Mouse (Mus musculus) lung, embryonic 14.5 days (tissue): ENCODE data around the gene Lrrfip1. TPM values are rescaled to one million over a fixed set of nuclear protein-coding genes. Genes with fewer than 3 reads are reported as not detected.
A peak's percentile ranks its signal among the peaks of the same experiment; 100 is the strongest.

Experiments
- ATAC-seq: fragments of 200-750 bp; cut with Nextera tagmentation; 2 replicates; pipeline ENCODE4 v1.8.0; 2017; ENCODE audit warnings: mild to moderate bottlenecking, moderate TSS enrichment, moderate library complexity; ENCODE audit not compliant: insufficient read depth
- DNase-seq: peaks from one replicate; pipeline ENCODE4 v3.0.0-alpha.2; 2015
- H3K27ac ChIP-seq: fragments of 300-500 bp; sonication (generic); 2 replicates; pipeline ENCODE4 v1.5.1; 2014; ENCODE audit warnings: low read depth, mild to moderate bottlenecking, moderate library complexity
- H3K27me3 ChIP-seq: fragments of 300-500 bp; sonication (generic); 2 replicates; pipeline ENCODE4 v1.6.1; 2014; ENCODE audit warnings: low read length, control low read depth; ENCODE audit not compliant: insufficient read depth
- H3K36me3 ChIP-seq: fragments of 300-500 bp; sonication (generic); 2 replicates; pipeline ENCODE4 v1.6.1; 2014; ENCODE audit warnings: control low read depth; ENCODE audit not compliant: insufficient read depth
- H3K4me1 ChIP-seq: fragments of 300-500 bp; sonication (generic); 2 replicates; pipeline ENCODE4 v1.6.1; 2014; ENCODE audit warnings: antibody characterized with exemption, control low read depth; ENCODE audit not compliant: insufficient read depth
- H3K4me2 ChIP-seq: fragments of 300-500 bp; sonication (generic); 2 replicates; pipeline ENCODE4 v1.6.1; 2014; ENCODE audit warnings: mild to moderate bottlenecking
- H3K4me3 ChIP-seq: fragments of 300-500 bp; sonication (generic); 2 replicates; pipeline ENCODE4 v1.5.1; 2014; ENCODE audit warnings: low read depth, low read length
- H3K9ac ChIP-seq: fragments of 300-500 bp; sonication (generic); 2 replicates; pipeline ENCODE4 v1.6.1; 2014
- H3K9me3 ChIP-seq: fragments of 300-500 bp; sonication (generic); 2 replicates; pipeline ENCODE4 v1.6.1; 2016; ENCODE audit warnings: low read depth, low read length, control low read depth
- CTCF ChIP-seq: IDR thresholded peaks from 2 replicates; pipeline ENCODE4 v1.5.1; 2016; ENCODE audit warnings: antibody characterized with exemption, low read depth
- WGBS: fragments of 180-500 bp; shearing (Covaris S2); extraction: QIAGEN DNeasy Blood & Tissue Kit; methylation state at CpG from one replicate; pipeline ENCODE4 v1.1.7; 2014; 5-methylcytosine and 5-hydroxymethylcytosine counted together
- polyA plus RNA-seq: library from polyadenylated mRNA; unstranded; fragments of >200 nt; fragmentation: Nextera tagmentation; extraction: Ambion mirVana; gene quantifications from 2 replicates; pipeline ENCODE4 v1.2.1, GENCODE M21; 2014

The Lrrfip1 gene
- polyA plus RNA-seq, 1 experiment from 2014 or later = 47.1 TPM

DNA sequence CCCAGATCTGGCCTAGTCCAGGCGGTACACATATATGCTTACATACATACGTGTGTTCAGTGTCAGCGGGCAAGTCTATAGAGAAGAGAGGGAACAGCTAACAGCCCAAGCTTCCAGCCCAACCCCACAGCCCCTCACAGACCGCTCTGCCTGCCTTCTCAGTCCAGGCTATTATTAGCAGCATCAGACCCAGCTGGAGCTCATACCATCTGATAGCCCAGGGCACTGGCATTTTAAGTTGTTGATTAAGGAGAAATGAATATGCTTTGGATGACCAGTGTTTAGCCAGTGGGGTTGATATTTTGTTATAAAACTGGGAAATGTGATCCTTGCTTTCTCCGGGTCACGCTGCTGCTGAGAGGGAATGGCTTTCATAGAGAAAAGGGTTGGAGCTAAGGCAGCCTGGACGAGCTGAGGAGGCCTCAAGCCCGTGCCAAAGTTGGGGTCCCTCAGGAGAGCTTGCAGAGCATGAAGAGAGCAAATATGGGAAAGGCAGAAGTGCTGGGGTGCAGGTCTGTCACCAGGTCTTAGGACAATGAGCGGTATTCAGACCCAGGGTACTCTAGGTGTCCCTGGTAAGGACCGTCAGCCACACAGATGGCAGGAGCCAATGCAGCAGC, 73.2 kb downstream of the Lrrfip1 start:
- no peak for TF ChIP-seq CTCF
- no peak for DNase-seq
- H3K4me1 ChIP-seq = peaks cover 3% of the 10 kb centered on the region; the same call in 1 of the 2 replicates
- H3K9me3 ChIP-seq = no peaks in the 10 kb centered on the region
- ATAC-seq = no peak
- no peak overlapping the region for H3K27ac ChIP-seq
- WGBS = 76% methylated on average over 10 of the region's 10 CpGs
- peaks cover 6% of the 10 kb centered on the region; the same call in 1 of the 2 replicates for H3K36me3 ChIP-seq
- no peak overlapping the region for H3K9ac ChIP-seq
- H3K27me3 ChIP-seq = no peaks in the 10 kb centered on the region
- H3K4me2 ChIP-seq = no peak overlapping the region
- no peak overlapping the region for H3K4me3 ChIP-seq

DNA sequence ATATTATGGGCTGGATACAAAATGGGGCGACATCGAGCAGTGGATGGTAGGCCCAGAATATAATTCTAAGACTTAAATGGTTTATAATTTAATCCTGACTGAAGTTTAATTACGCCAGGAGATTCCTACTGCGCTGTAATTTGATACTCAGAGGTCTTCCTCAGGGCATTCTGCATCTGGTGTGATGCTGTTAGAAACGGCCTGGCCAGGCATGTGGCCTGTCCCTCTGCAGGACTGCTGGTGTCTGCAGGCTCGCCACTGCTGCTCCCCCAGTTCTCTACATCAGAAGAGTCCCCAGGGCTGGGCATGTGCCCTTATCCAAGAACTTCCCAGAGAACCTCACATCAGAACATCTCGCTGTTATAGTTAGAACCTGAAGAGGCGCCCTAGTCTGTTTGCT, 78.4 kb downstream of the Lrrfip1 start:
- H3K36me3 ChIP-seq = no peaks in the 10 kb centered on the region
- H3K4me1 ChIP-seq = peaks cover 8% of the 10 kb centered on the region
- no peak overlapping the region for H3K4me3 ChIP-seq
- no peak overlapping the region for H3K4me2 ChIP-seq
- ATAC-seq = peak; percentile 72; the same call in 1 of the 2 replicates
- no peak for TF ChIP-seq CTCF
- H3K9ac ChIP-seq = no peak overlapping the region
- no peaks in the 10 kb centered on the region for H3K27me3 ChIP-seq
- 48% methylated on average over 8 of the region's 8 CpGs for WGBS
- no peaks in the 10 kb centered on the region for H3K9me3 ChIP-seq
- no peak overlapping the region; the same call in 1 of the 2 replicates for H3K27ac ChIP-seq
- DNase-seq = peak; percentile 58

DNA sequence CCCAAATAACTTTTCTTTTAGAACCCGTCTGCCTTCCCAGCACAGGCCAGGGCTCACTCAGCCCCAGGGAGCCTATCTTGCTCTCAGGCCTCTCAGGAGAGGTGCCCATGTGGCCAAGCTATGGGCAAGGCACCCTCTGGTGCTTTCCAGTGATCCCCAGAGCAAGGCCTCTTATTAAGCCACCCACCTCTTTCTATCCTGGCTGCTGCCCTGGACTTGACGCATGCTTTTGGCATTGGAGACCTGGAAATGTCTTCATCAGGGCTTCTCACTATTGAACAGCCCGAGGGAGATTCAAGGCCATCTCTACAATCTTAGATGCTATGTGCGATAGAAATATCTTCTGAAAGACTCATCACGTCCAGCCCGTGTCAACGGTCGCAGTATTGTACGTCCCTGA, 78.9 kb downstream of the Lrrfip1 start:
- no peaks in the 10 kb centered on the region for H3K36me3 ChIP-seq
- 74% methylated on average over 9 of the region's 9 CpGs for WGBS
- DNase-seq (no peak), ATAC-seq (no peak)
- H3K9me3 ChIP-seq = no peaks in the 10 kb centered on the region
- no peak overlapping the region for H3K9ac ChIP-seq
- TF ChIP-seq CTCF = no peak
- H3K4me1 ChIP-seq = peaks cover 8% of the 10 kb centered on the region
- H3K27ac ChIP-seq = no peak overlapping the region; the same call in 1 of the 2 replicates
- no peaks in the 10 kb centered on the region for H3K27me3 ChIP-seq
- no peak overlapping the region for H3K4me2 ChIP-seq
- H3K4me3 ChIP-seq = no peak overlapping the region

DNA sequence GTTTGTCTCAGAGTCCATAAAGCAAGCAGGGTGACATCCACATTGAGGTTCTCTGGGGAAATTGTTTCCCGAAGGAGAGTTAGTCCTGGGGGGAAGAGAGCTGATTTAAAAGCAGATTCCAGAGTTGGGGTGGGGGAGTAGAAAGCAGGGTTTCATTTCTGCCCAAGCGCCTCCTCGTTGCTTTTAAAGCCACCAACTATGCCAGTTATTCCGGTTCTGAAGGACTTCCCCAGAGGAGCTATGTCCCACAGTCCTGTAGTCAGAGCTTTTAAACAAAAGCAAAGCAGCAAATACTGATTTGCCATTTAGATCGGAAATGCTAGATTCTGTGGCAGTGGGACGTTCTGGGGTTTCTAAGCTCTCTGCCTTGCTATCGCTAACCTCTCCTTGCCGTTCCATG, 79.4 kb downstream of the Lrrfip1 start:
- Histone ChIP-seq H3K9ac (no peak overlapping the region), H3K4me1 (peaks cover 8% of the 10 kb centered on the region), H3K4me3 (no peak overlapping the region), H3K36me3 (no peaks in the 10 kb centered on the region), H3K9me3 (no peaks in the 10 kb centered on the region), H3K27me3 (no peaks in the 10 kb centered on the region), H3K4me2 (peak overlapping the region; percentile 21; the same call in 1 of the 2 replicates), H3K27ac (0 out of 2 replicates have a peak overlapping the region, but pooled peaks have one; percentile 0)
- TF ChIP-seq CTCF = no peak
- DNase-seq (peak; percentile 70), ATAC-seq (no peak)
- WGBS = 64% methylated on average over 8 of the region's 8 CpGs

DNA sequence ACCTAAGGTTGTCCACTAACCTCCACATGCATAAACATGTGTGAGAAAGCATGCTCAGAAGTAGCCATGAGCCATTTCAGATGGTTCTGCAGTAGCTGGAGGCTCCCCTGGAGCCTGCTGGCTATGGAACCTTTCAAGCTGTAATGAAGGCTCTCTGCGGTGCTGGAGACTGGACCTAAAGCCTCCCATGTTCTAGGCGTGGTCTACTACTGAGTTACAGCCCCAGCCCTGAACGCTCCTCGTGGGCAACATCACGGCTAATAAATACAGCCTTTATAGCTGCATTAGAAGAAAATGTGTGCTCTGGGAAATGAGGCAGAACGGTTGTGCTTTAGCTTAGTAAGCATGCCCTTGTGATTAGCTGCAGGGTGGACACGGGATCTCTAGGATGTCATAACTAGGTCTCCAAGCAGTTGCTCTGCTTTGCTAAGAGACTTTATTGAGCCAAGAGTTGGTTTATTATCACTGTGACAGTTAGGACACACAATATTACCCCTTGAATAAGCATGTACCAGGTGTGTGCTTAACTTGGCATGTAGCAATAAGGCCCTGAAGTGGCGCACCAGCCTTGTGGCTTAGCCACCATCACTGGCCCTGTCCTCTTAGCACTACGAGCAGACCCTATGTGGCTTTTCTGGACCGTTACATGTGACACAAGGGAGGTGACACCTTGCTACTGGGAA, 81.3 kb downstream of the Lrrfip1 start:
- no peak for TF ChIP-seq CTCF
- Histone ChIP-seq H3K4me1 (peaks cover 12% of the 10 kb centered on the region), H3K27ac (no peak overlapping the region), H3K9ac (no peak overlapping the region), H3K27me3 (no peaks in the 10 kb centered on the region), H3K9me3 (no peaks in the 10 kb centered on the region), H3K4me3 (no peak overlapping the region), H3K36me3 (no peaks in the 10 kb centered on the region), H3K4me2 (no peak overlapping the region)
- DNase-seq (no peak), ATAC-seq (no peak)
- 86% methylated on average over 10 of the region's 10 CpGs for WGBS

DNA sequence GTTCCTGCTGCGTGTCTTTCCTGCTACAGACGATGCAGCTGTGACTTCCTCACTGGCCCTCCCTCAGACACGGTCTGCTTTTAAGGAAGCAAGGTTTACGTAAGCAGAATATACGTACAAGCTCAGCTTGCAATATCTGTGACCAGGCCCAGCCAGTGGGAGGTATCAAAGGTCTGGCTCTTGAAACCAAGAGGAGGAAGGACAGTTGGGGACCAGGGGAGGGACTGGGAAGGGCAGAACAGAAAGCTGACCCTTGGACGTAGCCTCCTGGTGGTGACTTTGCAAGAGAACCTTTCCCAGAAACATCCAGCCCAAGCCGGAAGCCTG, 81.8 kb downstream of the Lrrfip1 start:
- Histone ChIP-seq H3K27ac (no peak overlapping the region), H3K27me3 (no peaks in the 10 kb centered on the region), H3K4me2 (no peak overlapping the region), H3K4me1 (peaks cover 12% of the 10 kb centered on the region), H3K9ac (no peak overlapping the region), H3K36me3 (no peaks in the 10 kb centered on the region), H3K4me3 (no peak overlapping the region), H3K9me3 (no peaks in the 10 kb centered on the region)
- 54% methylated on average over 7 of the region's 7 CpGs for WGBS
- TF ChIP-seq CTCF = peak; percentile 32
- ATAC-seq = no peak
- peak; percentile 29 for DNase-seq

DNA sequence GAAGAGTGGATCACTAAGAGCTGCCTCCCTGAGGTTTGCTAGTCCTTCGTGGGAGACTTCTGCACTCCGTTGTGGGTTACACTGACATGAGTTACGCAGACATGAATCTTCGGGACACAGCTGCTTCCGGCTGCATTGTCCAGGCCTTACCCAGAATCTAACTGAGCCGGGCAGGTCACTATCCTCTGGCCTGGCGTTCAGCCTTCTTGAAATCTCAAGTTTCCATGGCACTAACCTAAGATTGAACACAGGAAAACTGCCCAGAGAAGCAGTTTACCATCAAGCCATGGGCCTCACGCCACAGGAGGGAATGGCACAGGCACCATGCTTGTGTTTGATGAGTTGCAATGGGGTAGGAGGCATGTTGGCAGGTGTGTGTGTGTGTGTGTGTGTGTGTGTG, 85.8 kb downstream of the Lrrfip1 start:
- Histone ChIP-seq H3K27me3 (no peaks in the 10 kb centered on the region), H3K9me3 (no peaks in the 10 kb centered on the region), H3K9ac (no peak overlapping the region), H3K36me3 (0 out of 2 replicates have a peak, but pooled peaks cover 2% of the 10 kb centered on the region), H3K4me3 (no peak overlapping the region), H3K4me1 (peaks cover 16% of the 10 kb centered on the region), H3K4me2 (no peak overlapping the region), H3K27ac (no peak overlapping the region; the same call in 1 of the 2 replicates)
- TF ChIP-seq CTCF = no peak
- WGBS = 75% methylated on average over 8 of the region's 8 CpGs
- DNase-seq = no peak
- no peak for ATAC-seq
